Mouse (Mus musculus): ENCODE results near the gene B4galt1. TPM values are rescaled to one million over a fixed set of nuclear protein-coding genes. Genes with fewer than 3 reads are reported as not detected.
A peak's percentile ranks its signal among the peaks of the same experiment; 100 is the strongest.

The B4galt1 gene
- polyA plus RNA-seq (2015; fragmentation: Nextera tagmentation; extraction: Ambion mirVana) = 70.0 and 74.5 TPM in 2 replicates

DNA sequence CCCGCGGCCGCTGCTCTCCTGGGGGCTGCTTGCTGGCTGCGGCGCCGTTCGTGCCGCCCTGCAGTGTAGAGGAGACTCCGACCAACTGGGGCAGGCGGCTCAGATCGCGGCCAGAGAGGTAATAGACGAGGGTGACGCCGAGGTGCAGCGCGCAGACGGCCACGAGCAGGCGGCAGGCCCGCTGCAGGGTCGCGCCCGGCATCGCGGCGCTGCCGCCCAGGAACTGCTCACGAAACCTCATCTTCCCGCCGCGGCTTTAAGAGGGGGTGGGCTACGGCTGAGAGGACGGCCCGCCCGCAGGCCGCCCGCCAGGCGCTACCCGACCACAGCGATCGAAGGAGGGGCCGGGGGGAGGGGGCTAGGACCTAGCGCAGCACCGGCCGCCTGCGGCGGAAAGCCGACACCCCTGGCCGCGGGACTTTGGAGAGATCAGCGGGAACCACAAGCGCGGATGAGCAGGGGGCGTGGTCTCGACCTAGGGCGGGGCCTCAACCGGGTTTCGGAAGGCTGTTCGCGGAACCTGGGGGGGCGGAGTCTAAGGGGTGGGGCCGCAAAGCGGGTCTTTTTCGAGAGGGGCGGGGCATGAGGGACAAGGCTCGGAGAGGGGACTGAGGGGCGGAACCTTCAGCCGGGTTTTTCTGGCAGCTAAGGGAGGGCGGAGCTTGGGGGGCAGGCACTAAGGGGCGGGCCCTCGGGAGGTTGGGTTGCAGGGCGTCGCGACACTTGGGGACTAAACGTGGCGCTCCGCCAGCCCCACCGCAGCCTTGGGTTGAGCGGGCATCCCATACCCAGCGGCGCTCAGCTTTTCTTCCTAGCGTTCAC lies at the start of gene B4galt1:
Gene B4galt1, minus strand, starts transcription at position 441 of the 822 bp plus-strand sequence.
- Histone ChIP-seq H3K4me3 (peak within 1 kb of the TSS; percentile 82), H3K27ac (peak within 1 kb of the TSS; percentile 94), H3K36me3 (no peaks in the 10 kb centered on the region), H3K9ac (peak within 1 kb of the TSS; percentile 91), H3K4me2 (peak within 1 kb of the TSS; percentile 88), H3K4me1 (peaks cover 37% of the 10 kb centered on the region), H3K9me3 (no peaks in the 10 kb centered on the region), H3K27me3 (no peaks in the 10 kb centered on the region)
- peak; percentile 96 for ATAC-seq (ENCODE audit: borderline replicate concordance, extremely low read depth, low FRiP score, low TSS enrichment)
- 0% methylated on average over 83 of the region's 83 CpGs for WGBS

DNA sequence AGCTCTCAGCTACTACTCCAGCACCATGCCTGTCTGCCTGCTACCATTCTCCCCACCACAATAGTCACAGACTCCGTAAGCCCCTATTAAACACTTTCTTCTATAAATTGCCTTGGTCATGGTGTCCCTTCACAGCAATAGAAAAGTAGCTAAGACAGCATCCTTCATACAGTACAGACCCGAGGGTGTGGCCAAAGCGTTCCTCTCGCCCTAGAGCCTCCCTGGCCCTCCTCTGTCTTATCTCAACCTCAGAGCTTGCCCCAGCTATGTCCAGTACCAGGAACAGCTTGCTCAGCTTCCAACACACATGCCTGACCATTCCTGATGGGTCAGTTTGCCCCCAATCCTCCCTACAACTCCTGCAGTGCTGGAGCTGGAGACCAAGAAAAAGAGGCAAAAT lies 46.8 kb upstream of the B4galt1 start:
- H3K9ac ChIP-seq = no peak overlapping the region
- WGBS = 77% methylated on average over 4 of the region's 4 CpGs

DNA sequence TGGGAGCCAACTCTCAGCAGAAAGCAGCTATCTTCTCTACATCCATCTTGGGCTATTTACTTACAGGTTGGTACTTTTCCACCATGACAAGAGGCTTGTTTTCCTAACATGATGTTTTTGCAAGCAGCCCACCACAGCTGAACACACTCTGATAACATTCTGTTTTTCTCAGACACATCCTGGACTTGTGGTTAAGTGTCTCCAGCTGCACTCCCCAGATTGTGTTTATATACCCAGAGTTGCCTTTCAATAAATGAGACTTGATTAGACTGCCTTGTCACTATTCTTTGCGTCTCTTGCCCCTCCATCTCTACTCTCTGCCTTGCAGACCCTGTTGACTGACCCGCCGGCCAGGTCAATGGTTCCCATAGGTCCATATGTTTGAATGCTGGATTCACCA lies 46.3 kb upstream of the B4galt1 start:
- Histone ChIP-seq H3K4me2 (no peak overlapping the region), H3K36me3 (no peaks in the 10 kb centered on the region), H3K27me3 (no peaks in the 10 kb centered on the region), H3K4me3 (no peak overlapping the region), H3K9ac (no peak overlapping the region), H3K27ac (no peak overlapping the region), H3K9me3 (no peaks in the 10 kb centered on the region), H3K4me1 (no peaks in the 10 kb centered on the region)
- 85% methylated on average over 3 of the region's 3 CpGs for WGBS
- no peak for ATAC-seq (ENCODE audit: borderline replicate concordance, extremely low read depth, low FRiP score, low TSS enrichment)

More for the DNA sequence above, 46.8 kb upstream of the B4galt1 start:
- Histone ChIP-seq H3K9me3 (no peaks in the 10 kb centered on the region), H3K27ac (no peak overlapping the region), H3K4me3 (no peak overlapping the region), H3K36me3 (no peaks in the 10 kb centered on the region), H3K27me3 (no peaks in the 10 kb centered on the region), H3K4me2 (no peak overlapping the region), H3K4me1 (no peaks in the 10 kb centered on the region)
- no peak for ATAC-seq (ENCODE audit: borderline replicate concordance, extremely low read depth, low FRiP score, low TSS enrichment)

DNA sequence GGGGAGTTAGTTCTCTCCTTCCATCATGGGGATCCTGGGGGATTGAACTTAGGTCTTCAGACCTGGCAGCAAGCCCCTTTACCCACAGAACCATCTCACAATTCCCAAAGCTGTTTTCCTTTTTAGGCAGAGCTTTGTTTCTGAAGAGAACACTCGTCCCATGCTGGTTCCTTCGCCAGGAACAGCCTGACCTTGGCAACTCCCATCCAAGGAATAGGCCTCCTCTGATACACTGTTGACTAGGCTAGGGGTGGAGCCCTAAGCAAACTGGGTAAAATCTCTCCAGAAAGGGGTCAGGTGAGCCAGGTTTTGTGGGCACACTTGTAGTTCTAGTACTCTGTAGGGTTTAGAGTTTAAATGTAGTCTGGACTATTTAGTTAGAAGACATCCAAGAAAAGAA lies 45.5 kb upstream of the B4galt1 start:
- Histone ChIP-seq H3K9me3 (no peaks in the 10 kb centered on the region), H3K4me2 (no peak overlapping the region), H3K9ac (no peak overlapping the region), H3K36me3 (no peaks in the 10 kb centered on the region), H3K27me3 (no peaks in the 10 kb centered on the region), H3K27ac (no peak overlapping the region), H3K4me1 (no peaks in the 10 kb centered on the region), H3K4me3 (no peak overlapping the region)
- ATAC-seq (ENCODE audit: borderline replicate concordance, extremely low read depth, low FRiP score, low TSS enrichment) = no peak
- 54% methylated on average over 2 of the region's 2 CpGs for WGBS

DNA sequence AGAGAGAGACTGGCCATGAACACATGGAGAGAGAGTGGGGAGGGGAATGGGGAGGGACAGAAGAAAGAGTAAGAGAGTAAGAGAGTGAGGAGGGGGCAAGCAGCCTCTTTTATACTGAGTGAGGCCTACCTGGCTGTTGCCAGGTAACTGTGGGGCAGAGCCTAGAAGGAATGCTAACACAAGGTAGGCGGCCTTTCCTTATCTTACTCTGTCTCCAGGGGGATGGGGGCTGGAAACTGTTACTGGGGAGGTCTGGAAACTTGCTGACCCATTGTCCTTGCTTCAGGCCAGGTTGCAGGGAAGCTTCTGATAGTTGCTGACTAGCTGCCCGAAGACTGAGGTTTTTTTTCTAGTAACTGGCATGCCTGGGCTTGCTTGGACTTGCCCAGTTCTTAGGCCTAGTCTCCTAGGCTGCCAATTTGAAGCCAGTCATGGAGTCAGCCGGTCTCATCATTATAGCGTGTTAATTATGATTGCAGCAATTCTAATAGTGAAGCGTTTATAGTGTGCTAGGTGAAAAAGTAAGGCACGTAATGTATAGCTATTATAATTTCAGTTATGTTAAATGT lies 44.8 kb upstream of the B4galt1 start:
- H3K9me3 ChIP-seq = no peaks in the 10 kb centered on the region
- WGBS = 73% methylated on average over 6 of the region's 6 CpGs
- H3K27ac ChIP-seq = no peak overlapping the region; the same call in 1 of the 2 replicates
- H3K36me3 ChIP-seq = no peaks in the 10 kb centered on the region
- no peaks in the 10 kb centered on the region for H3K4me1 ChIP-seq
- H3K9ac ChIP-seq = no peak overlapping the region
- H3K27me3 ChIP-seq = no peaks in the 10 kb centered on the region
- no peak overlapping the region for H3K4me2 ChIP-seq
- ATAC-seq (ENCODE audit: borderline replicate concordance, extremely low read depth, low FRiP score, low TSS enrichment) = peak; percentile 62; the same call in 1 of the 2 replicates
- no peak overlapping the region for H3K4me3 ChIP-seq

DNA sequence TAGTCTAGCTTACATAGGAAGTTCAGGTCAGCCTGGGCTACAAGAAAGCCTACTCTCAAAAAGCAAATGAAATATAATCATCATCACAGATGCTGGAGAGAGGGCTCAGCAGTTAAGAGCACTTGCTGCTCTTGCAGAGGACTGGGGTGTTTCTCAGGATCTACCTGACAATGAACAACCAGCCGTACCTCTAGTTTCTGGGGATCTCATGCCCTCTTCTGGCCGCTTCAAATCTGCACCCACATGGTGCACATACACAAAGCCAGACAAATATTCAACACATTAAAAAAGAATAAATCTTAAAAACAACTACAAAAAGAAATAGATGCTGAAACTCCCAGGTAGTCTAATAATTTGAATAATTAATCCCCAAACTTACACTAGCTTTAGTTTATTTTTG lies 41.8 kb upstream of the B4galt1 start:
- no peaks in the 10 kb centered on the region for H3K4me1 ChIP-seq
- WGBS = 98% methylated on average over 2 of the region's 2 CpGs
- no peaks in the 10 kb centered on the region for H3K9me3 ChIP-seq
- ATAC-seq (ENCODE audit: borderline replicate concordance, extremely low read depth, low FRiP score, low TSS enrichment) = no peak
- H3K27me3 ChIP-seq = no peaks in the 10 kb centered on the region
- H3K27ac ChIP-seq = no peak overlapping the region
- no peaks in the 10 kb centered on the region for H3K36me3 ChIP-seq
- no peak overlapping the region for H3K9ac ChIP-seq
- no peak overlapping the region for H3K4me2 ChIP-seq
- no peak overlapping the region for H3K4me3 ChIP-seq

DNA sequence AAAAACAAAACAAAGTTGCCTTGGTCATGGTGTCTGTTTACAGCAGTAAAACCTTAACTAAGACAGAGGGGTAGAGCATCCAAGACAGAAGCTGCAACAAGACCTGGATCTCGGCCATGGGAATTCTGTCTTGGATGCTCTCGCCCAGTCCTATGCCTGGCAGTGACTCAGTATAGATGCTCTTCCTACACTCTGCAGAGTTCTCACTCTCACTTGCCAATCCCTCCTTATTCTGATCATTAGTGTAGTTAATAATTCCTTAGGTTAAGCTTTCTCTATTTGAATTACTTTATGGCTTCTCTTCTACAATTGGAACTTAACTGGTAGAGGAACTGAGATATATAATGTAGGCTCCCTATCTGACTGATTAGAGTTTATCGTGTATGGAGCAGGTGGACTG lies 41.3 kb upstream of the B4galt1 start:
- no peak for ATAC-seq (ENCODE audit: borderline replicate concordance, extremely low read depth, low FRiP score, low TSS enrichment)
- H3K4me2 ChIP-seq = no peak overlapping the region
- WGBS = 89% methylated on average over 3 of the region's 3 CpGs

DNA sequence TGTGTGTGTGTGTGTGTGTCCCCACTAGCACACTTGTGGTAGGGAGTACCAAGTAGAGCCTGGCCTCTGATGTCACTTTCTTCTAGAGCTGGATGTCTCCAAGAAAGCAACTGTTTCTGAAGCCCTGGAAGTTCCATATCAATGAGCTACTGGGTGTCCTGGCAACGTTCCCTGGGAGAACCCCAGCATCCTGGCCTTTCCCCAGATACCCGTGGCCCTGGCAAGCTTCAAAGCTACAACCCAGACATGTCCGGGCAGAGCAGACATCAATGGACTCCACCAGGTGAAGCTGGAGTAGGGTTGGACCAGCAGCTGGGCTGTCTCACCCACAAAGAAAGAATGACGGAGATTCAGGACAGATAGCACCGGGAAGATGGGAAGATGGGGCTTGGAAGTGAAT lies 37.4 kb upstream of the B4galt1 start:
- no peak overlapping the region for H3K4me3 ChIP-seq
- no peaks in the 10 kb centered on the region for H3K9me3 ChIP-seq
- H3K36me3 ChIP-seq = no peaks in the 10 kb centered on the region
- no peak overlapping the region for H3K4me2 ChIP-seq
- H3K27ac ChIP-seq = no peak overlapping the region
- H3K9ac ChIP-seq = no peak overlapping the region
- 63% methylated on average over 5 of the region's 5 CpGs for WGBS
- ATAC-seq (ENCODE audit: borderline replicate concordance, extremely low read depth, low FRiP score, low TSS enrichment) = no peak
- no peaks in the 10 kb centered on the region for H3K4me1 ChIP-seq
- H3K27me3 ChIP-seq = no peaks in the 10 kb centered on the region

More for the DNA sequence above, 41.3 kb upstream of the B4galt1 start:
- H3K36me3 ChIP-seq = no peaks in the 10 kb centered on the region
- no peaks in the 10 kb centered on the region for H3K4me1 ChIP-seq
- H3K27me3 ChIP-seq = no peaks in the 10 kb centered on the region
- no peak overlapping the region for H3K4me3 ChIP-seq
- H3K9ac ChIP-seq = no peak overlapping the region
- H3K9me3 ChIP-seq = no peaks in the 10 kb centered on the region
- H3K27ac ChIP-seq = no peak overlapping the region

DNA sequence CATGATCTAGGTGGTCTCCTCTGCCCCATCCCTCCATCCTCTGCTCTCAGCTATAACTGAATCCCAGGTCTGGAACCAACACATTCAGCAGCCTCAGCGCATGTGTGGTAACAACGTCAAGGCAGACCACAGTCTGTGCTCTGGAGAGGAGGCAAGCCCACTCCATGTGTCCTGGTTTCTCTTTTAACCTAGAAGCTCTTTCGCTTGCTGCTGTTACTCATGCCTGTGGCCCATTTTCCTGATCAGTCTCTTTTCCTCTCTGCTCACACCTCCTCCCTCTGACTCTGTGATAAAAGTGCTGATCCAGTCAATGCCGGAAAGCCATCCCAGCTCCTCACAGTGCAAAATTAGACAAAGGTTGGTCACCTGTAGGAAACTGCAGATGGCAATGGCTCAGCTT lies 36.2 kb upstream of the B4galt1 start:
- Histone ChIP-seq H3K36me3 (no peaks in the 10 kb centered on the region), H3K4me1 (0 out of 2 replicates have a peak, but pooled peaks cover under 1% of the 10 kb centered on the region), H3K4me3 (no peak overlapping the region), H3K4me2 (no peak overlapping the region), H3K9ac (no peak overlapping the region), H3K9me3 (no peaks in the 10 kb centered on the region), H3K27me3 (no peaks in the 10 kb centered on the region), H3K27ac (no peak overlapping the region)
- 82% methylated on average over 4 of the region's 4 CpGs for WGBS
- no peak for ATAC-seq (ENCODE audit: borderline replicate concordance, extremely low read depth, low FRiP score, low TSS enrichment)

DNA sequence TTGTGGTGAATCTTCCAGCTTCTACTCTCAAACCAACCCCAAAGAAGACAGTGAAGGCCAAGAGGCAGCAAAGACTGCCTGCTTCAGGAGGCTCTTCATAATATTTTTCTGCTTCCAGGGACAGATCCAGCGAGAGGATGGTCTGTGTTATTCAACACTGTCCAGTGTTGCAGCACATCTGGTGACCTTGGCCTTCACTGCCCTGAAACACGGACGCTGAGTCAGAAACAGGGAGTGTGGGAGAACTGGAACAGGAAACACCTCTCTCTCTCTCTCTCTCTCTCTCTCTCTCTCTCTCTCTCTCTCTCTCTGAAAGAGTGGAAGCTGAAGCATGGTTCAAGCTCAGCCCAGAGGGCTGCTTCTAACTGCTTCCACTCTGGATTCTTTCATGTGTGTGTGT lies 35.4 kb upstream of the B4galt1 start:
- Histone ChIP-seq H3K27ac (no peak overlapping the region), H3K4me2 (no peak overlapping the region), H3K36me3 (no peaks in the 10 kb centered on the region), H3K27me3 (no peaks in the 10 kb centered on the region), H3K9ac (no peak overlapping the region), H3K4me3 (no peak overlapping the region), H3K4me1 (0 out of 2 replicates have a peak, but pooled peaks cover 6% of the 10 kb centered on the region), H3K9me3 (no peaks in the 10 kb centered on the region)
- no peak for ATAC-seq (ENCODE audit: borderline replicate concordance, extremely low read depth, low FRiP score, low TSS enrichment)
- 16% methylated on average over 3 of the region's 3 CpGs for WGBS

DNA sequence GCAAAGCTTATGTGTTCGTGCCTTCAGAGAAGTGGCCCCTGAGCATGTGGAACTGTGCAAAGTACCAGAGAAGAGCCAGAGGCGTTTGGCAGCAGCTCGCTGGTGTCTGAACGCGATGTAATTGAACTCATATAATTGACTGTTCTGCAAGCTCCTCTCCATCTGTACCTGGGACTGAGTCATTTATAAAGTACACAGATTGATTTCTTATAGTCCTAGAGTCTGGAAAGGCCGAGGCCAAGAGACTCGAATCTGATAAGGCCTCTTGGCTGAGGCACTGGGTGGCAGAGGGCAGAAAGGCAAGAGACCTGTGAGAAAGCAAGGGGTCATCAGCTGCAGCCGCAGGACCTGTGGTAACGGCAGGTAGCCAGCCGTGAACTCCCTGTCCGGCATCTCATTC lies 35.0 kb upstream of the B4galt1 start:
- 0 out of 2 replicates have a peak, but pooled peaks cover 6% of the 10 kb centered on the region for H3K4me1 ChIP-seq

DNA sequence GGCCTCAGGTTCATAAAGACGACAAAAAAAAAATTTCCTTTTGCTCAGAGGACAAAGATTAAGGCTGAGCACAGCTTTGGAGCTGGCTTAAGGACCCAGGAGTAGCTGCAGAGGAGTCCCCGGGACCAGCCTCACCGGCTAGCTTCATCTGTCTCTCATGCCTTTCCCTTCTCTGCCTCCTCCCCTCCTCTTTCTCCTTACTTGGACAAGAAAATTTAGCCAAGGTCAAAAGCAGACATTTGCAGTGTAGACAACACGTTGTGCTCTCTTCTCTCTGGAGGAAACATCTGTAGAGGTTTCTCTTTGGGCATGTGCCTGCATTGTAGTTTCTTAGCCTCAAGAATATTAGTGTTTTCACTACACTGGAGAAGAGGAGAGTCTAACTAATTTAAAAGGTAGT lies 32.1 kb upstream of the B4galt1 start:
- ATAC-seq (ENCODE audit: borderline replicate concordance, extremely low read depth, low FRiP score, low TSS enrichment) = no peak
- Histone ChIP-seq H3K27ac (no peak overlapping the region), H3K36me3 (no peaks in the 10 kb centered on the region), H3K27me3 (no peaks in the 10 kb centered on the region), H3K4me2 (no peak overlapping the region), H3K4me1 (0 out of 2 replicates have a peak, but pooled peaks cover 6% of the 10 kb centered on the region), H3K9me3 (no peaks in the 10 kb centered on the region), H3K9ac (no peak overlapping the region), H3K4me3 (no peak overlapping the region)
- WGBS = 57% methylated on average over 4 of the region's 4 CpGs

More for the DNA sequence above, 35.0 kb upstream of the B4galt1 start:
- Histone ChIP-seq H3K4me2 (no peak overlapping the region), H3K4me3 (no peak overlapping the region), H3K36me3 (no peaks in the 10 kb centered on the region), H3K9me3 (no peaks in the 10 kb centered on the region), H3K27me3 (no peaks in the 10 kb centered on the region), H3K27ac (no peak overlapping the region), H3K9ac (no peak overlapping the region)
- 62% methylated on average over 11 of the region's 11 CpGs for WGBS
- no peak for ATAC-seq (ENCODE audit: borderline replicate concordance, extremely low read depth, low FRiP score, low TSS enrichment)
